Mouse (Mus musculus) gastrocnemius, postnatal 10 days (tissue): ENCODE results near the gene Lamb2. TPM values are rescaled to one million over a fixed set of nuclear protein-coding genes. Genes with fewer than 3 reads are reported as not detected.

Experiments used
- total RNA-seq, 2 experiments: library from RNA; stranded (reverse); gene quantifications; 2 replicates each; pipeline ENCODE4 v1.2.3; 2021

The Lamb2 gene
- total RNA-seq, 2 experiments from 2014 or later: 156 to 169 TPM

Other genes with a start within 250 kb of the Lamb2 start
- gene Dag1, start 215.8 kb upstream of the Lamb2 start, total RNA-seq: 100 to 1,000 TPM; 286 to 307 TPM
- gene Nicn1, start 189.3 kb upstream of the Lamb2 start, total RNA-seq: 10 to 100 TPM in 1 of 2 experiments, 1 to 10 TPM in 1; 9.2 to 12.8 TPM
- 1 to 10 TPM in 1 of 2 experiments, under 1 TPM in 1; 0.82 to 2.4 TPM for gene Amt, start 182.9 kb upstream of the Lamb2 start, total RNA-seq
- 100 to 1,000 TPM; 211 to 226 TPM for gene Rhoa, start 173.6 kb upstream of the Lamb2 start, total RNA-seq
- gene Tcta, start 173.6 kb upstream of the Lamb2 start, total RNA-seq: 10 to 100 TPM; 21.7 to 25.0 TPM
- gene Gpx1, start 140.8 kb upstream of the Lamb2 start, total RNA-seq: 100 to 1,000 TPM in 1 of 2 experiments, 10 to 100 TPM in 1; 97.1 to 117 TPM
- 10 to 100 TPM; 63.4 to 71.6 TPM for gene Usp4, start 131.9 kb upstream of the Lamb2 start, total RNA-seq
- under 1 TPM; 0.59 to 0.72 TPM for gene 1700102P08Rik, start 86.9 kb upstream of the Lamb2 start, total RNA-seq
- gene Ccdc36, start 51.3 kb upstream of the Lamb2 start, total RNA-seq: under 1 TPM; 0.14 TPM
- not detected for gene BC048562, start 43.3 kb upstream of the Lamb2 start, total RNA-seq
- gene Ccdc71, start 19.2 kb upstream of the Lamb2 start, total RNA-seq: 10 to 100 TPM; 20.9 to 21.2 TPM
- gene Klhdc8b, start 18.2 kb upstream of the Lamb2 start, total RNA-seq: 1 to 10 TPM; 8.0 to 8.8 TPM
- gene Usp19, start 10.9 kb downstream of the Lamb2 start, total RNA-seq: 100 to 1,000 TPM in 1 of 2 experiments, 10 to 100 TPM in 1; 91.5 to 109 TPM
- gene Qars, start 28.0 kb downstream of the Lamb2 start, total RNA-seq: 10 to 100 TPM; 77.2 to 78.3 TPM
- 10 to 100 TPM; 67.6 to 81.9 TPM for gene Qrich1, start 37.1 kb downstream of the Lamb2 start, total RNA-seq
- gene Impdh2, start 80.5 kb downstream of the Lamb2 start, total RNA-seq: 10 to 100 TPM; 57.2 to 76.4 TPM
- 10 to 100 TPM; 35.3 to 35.4 TPM for gene Ndufaf3, start 87.7 kb downstream of the Lamb2 start, total RNA-seq
- gene Dalrd3, start 90.2 kb downstream of the Lamb2 start, total RNA-seq: 10 to 100 TPM in 1 of 2 experiments, 1 to 10 TPM in 1; 6.6 to 11.5 TPM
- 10 to 100 TPM; 12.4 to 17.3 TPM for gene Wdr6, start 99.0 kb downstream of the Lamb2 start, total RNA-seq
- gene P4htm, start 117.9 kb downstream of the Lamb2 start, total RNA-seq: 1 to 10 TPM; 4.8 to 6.6 TPM
- gene Arih2, start 169.7 kb downstream of the Lamb2 start, total RNA-seq: 10 to 100 TPM; 62.5 to 67.0 TPM
- 10 to 100 TPM; 63.7 to 69.4 TPM for gene Slc25a20, start 182.4 kb downstream of the Lamb2 start, total RNA-seq
- gene Prkar2a, start 209.6 kb downstream of the Lamb2 start, total RNA-seq: 100 to 1,000 TPM; 113 TPM